Mouse (Mus musculus) brown adipose tissue, adult 24 weeks (tissue): ENCODE results near the gene Scn1b. TPM values are rescaled to one million over a fixed set of nuclear protein-coding genes. Genes with fewer than 3 reads are reported as not detected.

Experiments
- H3K27ac ChIP-seq: fragments of 200-500 bp; replicated peaks from 2 replicates; pipeline ENCODE4 v1.5.1; 2012; ENCODE audit warnings: low read depth, mild to moderate bottlenecking, low read length
- H3K4me1 ChIP-seq: fragments of 200-500 bp; 2 replicates; pipeline ENCODE4 v1.6.1; 2012; ENCODE audit warnings: low read length, mixed read lengths; ENCODE audit not compliant: control insufficient read depth, insufficient read depth, insufficient read length
- H3K4me3 ChIP-seq: fragments of 200-500 bp; 2 replicates; pipeline ENCODE4 v1.5.1; 2012; ENCODE audit warnings: low read depth, mild to moderate bottlenecking, low read length, moderate library complexity; ENCODE audit not compliant: insufficient read depth
- polyA plus RNA-seq: library from polyadenylated mRNA; stranded (reverse); fragments of >200 nt; gene quantifications from 2 replicates; pipeline ENCODE4 v1.2.4, GENCODE M21; 2012; ENCODE audit not compliant: missing spikeins, insufficient read depth, insufficient read length

The Scn1b gene
- polyA plus RNA-seq, 1 experiment: 30.4 TPM

DNA sequence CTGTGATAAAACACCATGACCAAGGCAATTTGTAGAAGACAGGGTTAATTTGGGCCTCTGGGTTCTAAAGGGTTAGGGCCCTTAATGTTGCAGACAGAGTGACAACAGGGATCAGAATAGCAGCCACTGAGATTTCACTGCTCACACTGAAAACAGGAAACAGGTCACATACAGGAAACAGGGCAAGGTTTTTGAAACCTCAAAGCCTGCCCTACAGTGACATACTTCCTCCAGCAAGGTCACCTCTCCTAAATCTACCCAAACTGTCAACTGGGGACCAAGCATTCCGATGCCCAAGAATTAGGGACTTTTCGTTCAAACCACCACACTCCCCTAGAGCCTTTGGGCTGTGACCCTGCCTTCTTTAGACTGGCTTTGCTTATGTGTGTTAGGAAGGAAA, 37.1 kb downstream of the Scn1b start:
- Histone ChIP-seq H3K4me1 (peaks cover 10% of the 10 kb centered on the region; the same call in 1 of the 2 replicates), H3K27ac (no peak overlapping the region), H3K4me3 (no peak overlapping the region)

DNA sequence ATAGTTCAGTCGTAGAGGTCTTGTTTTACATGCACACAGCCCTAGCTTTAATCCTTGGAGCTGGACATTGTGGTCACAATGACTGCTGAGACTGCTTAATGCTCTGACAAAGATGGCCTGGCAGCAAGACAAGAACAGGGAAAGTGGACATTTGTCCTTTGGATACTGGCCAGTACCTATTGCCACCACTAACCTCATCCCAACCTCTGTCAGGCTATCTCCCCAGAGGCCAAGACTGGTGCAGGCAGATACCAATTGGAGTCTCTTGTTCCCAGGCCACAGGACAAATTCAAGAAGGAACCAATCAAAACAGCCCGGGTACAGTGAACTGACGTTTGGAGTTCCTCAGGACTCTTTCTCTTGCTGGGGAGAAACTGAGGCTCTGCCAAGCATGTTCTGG, 38.6 kb downstream of the Scn1b start:
- Histone ChIP-seq H3K4me1 (peaks cover 15% of the 10 kb centered on the region), H3K27ac (no peak overlapping the region)

DNA sequence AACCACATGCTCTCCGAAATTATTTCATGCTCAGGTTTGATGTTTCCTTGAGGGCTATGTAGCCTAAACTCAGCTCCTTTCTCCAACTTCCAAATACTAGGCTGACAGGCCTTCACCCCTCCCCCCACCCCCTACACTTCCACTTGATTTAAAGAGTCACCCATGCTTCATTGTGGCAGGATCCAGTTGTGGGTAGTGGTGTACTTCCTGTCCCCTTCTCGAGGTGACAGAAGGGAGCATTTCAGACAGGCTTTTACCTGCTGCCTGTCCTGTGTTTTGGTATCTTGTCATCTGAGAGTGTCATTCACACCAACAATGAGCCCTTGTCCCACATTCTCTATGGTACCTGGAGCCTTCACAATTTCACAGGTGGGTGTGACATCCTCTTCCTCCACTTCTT, 39.5 kb downstream of the Scn1b start:
- Histone ChIP-seq H3K4me3 (no peak overlapping the region), H3K27ac (no peak overlapping the region), H3K4me1 (peaks cover 17% of the 10 kb centered on the region)

More for the DNA sequence above, 38.6 kb downstream of the Scn1b start:
- H3K4me3 ChIP-seq: no peak overlapping the region

DNA sequence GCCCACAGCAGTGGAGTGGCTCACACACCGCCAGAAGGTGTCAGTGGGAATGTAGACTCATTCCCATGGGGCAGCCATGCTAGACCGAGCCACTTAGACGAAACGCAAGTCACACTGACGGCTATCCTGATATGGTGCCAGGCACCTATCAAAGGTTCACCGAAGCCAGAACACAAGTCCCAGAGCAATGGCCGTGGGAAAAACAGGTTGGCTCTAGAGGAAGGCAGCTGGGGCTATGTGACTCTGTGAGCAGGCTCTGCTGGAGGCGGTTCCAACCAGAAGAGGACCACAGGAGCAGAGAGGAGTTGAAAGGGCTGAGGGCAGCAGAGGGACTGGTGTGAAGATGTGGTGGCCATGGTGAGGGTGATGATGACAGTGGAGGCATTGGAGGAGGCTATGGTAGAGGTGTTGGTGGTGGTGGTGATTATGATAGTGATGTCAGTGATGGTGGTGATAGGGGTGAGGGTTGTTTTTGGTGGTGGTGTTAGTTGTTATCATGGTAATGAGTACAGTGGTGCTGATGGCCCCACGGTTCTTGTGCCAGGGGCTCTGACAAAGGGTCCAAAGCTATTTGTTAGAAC, 40.5 kb downstream of the Scn1b start:
- Histone ChIP-seq H3K27ac (no peak overlapping the region), H3K4me3 (no peak overlapping the region), H3K4me1 (peaks cover 17% of the 10 kb centered on the region)

DNA sequence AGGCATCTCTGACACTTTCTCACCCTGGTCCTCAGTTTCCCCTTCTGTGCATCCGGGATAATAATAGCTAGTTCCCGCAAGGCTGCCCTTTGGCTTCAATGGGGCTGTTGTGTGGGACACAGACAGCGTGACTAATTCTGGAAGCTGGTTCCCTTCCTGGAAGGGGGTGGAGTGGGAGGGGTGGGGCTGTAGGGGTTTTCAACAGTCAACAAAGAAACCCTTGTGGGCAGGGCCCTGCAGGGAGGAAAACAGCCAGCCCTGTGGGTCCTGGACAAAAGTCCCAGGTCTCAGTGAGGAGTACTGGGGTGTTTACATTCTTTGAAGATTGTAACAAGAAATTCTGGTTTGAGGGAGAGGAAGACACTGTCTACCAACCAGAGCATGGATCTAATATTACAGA, 41.6 kb downstream of the Scn1b start:
- no peak overlapping the region; the same call in 1 of the 2 replicates for H3K27ac ChIP-seq
- no peak overlapping the region for H3K4me3 ChIP-seq
- peaks cover 17% of the 10 kb centered on the region for H3K4me1 ChIP-seq

DNA sequence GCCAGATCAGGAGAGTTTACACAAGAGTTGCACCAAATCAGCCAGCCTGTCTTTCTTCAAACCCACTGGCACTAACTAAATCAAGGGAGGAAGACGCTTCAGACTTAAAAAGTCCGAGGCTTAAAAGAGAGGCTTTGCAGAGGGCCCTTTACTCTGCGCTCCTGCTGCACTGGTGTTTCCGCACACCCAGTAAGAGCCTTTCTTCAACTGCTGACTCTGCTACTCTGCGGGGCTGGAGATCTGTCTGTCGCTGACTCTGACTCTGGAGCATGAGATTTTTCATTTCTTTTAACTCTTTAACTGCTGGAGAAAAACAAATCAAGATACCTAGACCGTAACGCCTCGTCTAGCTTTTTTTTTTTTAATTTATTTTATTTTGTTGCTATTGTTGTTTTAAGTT, 42.7 kb downstream of the Scn1b start:
- Histone ChIP-seq H3K27ac (peak overlapping the region; percentile 81), H3K4me1 (peaks cover 17% of the 10 kb centered on the region), H3K4me3 (no peak overlapping the region)

DNA sequence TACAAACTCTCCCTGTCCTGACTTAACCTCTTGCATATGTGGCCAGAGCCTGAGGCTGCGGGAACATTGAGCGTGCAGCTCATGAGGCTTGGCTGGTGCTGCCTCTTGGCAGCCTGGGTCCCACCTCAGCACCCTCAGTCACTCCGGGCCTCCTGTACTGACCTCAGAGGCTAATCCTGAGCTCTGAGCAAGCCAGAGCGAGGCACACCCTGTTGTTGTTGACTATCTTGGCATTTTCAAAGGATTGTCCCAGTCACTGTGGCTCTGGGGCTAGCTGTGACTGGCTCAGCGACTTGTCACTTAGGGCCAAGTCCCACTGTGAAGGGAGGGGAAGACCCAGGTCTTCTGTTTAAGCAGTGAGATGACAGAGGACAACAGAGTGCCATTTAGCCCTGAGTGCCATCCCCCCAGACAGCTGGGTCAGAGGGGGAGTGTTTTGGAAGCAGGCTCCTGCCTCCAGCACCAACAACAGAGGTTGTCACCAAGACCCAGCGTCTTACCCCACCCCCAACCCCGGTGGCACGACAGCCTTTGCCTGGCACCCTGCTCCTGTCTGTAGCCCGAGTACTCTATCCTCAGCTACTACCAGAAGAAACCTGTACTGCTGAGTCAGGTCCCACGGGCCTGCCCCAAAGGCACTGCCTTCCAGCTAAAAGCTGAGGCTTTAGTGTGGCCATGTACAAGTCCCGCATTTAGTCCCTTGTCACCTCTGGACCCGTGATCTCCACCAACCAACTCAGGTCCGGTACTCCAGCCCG, 43.8 kb downstream of the Scn1b start:
- Histone ChIP-seq H3K4me3 (no peak overlapping the region), H3K27ac (peak overlapping the region; percentile 81), H3K4me1 (peaks cover 17% of the 10 kb centered on the region)

DNA sequence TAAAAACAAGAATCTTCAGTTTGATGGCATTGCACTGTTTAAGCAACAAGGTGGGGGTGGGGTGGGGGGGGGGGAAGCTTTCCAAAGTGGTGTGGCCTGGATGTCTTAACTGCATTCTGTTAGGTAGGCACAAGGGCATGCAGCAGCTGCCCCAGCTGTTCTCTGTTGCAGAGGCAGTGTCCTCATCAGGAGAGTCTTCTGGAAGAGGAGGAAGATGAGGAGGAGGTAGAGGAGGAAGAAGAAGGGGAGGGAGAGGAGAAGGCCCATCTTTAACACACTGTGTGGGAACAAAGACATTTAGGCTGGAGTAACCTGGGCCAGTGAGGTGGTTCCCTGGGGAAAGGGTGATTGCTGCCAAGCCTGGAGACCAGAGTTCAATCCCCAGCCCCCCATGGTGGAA, 44.7 kb downstream of the Scn1b start:
- peaks cover 17% of the 10 kb centered on the region for H3K4me1 ChIP-seq
- peak overlapping the region; percentile 7 for H3K27ac ChIP-seq
- H3K4me3 ChIP-seq: no peak overlapping the region

DNA sequence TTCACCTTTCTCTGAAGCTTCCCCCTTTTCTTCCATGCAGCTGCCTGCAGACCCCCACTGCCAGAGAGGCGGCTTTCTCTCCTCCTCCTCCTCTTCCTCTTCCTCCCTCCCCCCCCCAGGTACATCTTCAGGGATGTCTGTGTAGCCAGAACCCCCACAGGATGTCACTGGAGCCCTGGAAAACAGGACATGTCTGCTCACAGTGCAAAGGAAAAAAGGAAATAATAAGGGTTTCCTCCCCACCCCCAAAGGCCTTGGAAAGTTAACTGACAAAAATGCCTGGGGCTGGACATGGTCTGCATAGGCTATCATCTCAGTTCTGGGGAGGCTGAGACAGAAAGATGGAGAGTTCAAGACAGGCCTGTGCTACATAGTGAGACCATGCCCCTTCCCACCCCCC, 45.7 kb downstream of the Scn1b start:
- no peak overlapping the region for H3K27ac ChIP-seq
- H3K4me3 ChIP-seq: no peak overlapping the region
- H3K4me1 ChIP-seq: peaks cover 15% of the 10 kb centered on the region

DNA sequence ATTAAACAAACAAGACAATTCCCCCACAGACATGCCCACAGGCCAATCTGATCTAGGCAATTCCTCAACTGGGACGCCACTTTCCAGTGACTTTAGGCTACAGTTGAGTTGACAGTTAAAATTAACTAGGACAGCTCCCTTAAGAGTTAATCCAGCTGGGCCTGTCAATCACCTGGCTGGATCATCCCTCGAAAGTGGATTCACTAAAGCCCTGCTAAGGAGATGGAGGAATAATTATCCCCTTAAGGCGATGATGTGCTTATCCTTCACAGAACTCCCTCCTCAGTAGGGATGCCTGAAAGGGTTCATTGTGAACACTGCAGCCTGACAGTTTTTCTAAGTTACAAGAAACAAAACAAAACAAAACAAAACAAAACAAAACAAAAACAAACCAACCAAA, 46.2 kb downstream of the Scn1b start:
- Histone ChIP-seq H3K4me3 (no peak overlapping the region), H3K27ac (no peak overlapping the region), H3K4me1 (peaks cover 11% of the 10 kb centered on the region)

DNA sequence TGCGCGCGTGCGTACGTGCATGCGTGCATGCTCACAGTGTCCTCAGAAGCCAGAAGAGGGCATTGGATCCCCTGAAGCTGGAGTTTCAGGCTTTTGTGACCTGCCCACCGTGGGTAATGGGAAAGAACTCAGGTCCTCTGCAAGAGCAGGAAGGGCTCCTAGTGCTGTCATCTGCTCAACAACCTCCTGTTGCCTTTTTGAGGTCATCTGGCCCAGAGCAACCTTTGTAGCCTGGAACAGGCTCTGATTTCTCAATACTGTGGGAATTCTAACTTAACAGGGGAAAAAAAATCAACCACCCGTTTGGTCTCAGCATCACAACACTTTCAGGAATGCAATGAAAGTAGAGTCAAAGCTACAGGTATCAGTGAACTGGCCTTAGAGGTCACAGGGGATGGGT, 47.1 kb downstream of the Scn1b start:
- Histone ChIP-seq H3K27ac (no peak overlapping the region), H3K4me1 (peaks cover 8% of the 10 kb centered on the region; the same call in 1 of the 2 replicates), H3K4me3 (no peak overlapping the region)

DNA sequence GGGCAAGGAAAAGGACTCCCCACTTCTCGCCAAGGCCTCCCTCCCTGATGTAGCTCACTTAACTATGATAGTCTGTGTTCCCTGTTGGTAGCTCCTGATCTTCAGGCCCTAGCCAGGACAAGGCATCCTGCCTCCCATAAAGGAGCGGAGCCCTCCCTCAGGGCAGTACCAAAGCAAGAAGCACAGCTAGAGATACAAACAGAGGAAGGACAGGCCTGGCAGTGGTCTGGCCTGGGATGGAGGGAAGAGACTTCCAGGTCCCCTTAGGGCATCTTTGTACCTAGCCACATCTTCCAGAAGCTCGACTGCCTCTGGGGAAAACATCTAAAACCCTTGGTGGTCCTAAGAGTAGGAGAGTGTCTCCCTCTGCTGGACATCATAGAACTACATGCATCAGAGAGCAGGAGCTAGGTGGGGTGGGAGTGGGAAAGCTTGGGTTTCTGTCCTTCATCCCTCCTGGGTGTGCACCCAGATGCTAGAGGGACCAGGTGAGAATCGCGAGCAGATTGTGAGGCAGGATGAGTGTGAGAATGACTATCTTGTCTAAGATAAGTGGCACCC, 48.8 kb downstream of the Scn1b start:
- peaks cover under 1% of the 10 kb centered on the region; the same call in 1 of the 2 replicates for H3K4me1 ChIP-seq
- no peak overlapping the region for H3K27ac ChIP-seq
- H3K4me3 ChIP-seq: no peak overlapping the region

DNA sequence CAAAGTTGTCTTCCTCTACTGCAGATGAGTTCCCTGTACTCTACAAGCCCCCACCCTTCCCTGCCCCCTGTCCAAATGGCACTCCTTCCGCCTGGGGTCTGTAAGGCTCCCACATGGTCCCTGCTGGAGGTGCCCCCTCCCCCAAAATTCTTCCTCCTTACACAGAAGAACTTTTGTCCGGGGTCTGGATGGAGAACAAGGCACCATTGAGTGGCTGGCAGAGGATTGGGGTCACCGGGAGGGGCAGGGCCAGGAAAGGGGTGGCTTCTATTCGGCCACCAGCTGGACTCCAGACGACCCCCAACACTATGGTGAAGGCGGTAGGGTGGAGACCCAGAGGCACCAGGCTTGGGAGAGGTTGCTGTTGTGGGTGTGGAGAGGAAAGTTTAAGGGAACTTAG, 49.3 kb downstream of the Scn1b start:
- Histone ChIP-seq H3K27ac (no peak overlapping the region), H3K4me3 (no peak overlapping the region), H3K4me1 (no peaks in the 10 kb centered on the region)

DNA sequence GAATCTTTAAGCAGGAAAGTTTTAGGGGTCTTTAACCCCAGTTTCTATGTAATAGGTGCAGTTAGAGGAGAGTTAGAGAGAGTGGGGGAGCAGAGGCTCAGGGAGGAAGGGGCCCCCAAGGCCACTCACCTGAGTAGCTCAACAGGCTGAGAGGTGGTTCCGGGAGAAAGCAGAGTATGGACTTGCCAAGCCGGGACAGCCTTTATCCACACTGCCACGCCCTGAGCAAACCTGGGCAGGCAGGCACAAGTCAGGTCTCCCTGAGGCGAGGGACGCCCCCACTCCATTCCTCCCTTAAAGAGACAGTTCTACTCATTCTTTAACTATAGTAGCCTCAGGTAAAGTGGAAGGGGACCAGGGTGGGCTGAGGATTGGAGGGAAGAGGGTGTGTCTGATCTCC, 50.3 kb downstream of the Scn1b start, which contains the start of gene Fxyd3:
Fxyd3 (minus strand) TSS at position 213 of the 400 bp plus-strand sequence.
- Histone ChIP-seq H3K27ac (no peak within 1 kb of the TSS), H3K4me1 (no peaks in the 10 kb centered on the region), H3K4me3 (no peak within 1 kb of the TSS)

DNA sequence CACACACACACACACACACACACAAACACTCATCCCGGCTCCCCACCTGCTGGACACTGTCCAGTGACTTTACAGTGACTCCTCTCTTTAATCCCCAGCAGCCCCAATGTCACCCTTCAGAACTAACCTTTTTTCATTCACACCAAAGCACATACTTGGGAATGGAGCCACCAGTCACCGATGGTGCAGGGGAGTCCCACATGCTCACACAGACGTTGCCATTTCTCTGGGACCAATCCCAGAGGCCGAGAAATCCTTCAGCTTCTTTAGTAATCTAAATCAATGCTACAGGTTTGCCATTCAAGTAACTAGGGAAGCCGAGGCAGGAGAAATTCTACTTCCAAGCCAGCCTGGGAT, 52.1 kb downstream of the Scn1b start:
- no peak overlapping the region for H3K27ac ChIP-seq
- H3K4me1 ChIP-seq: no peaks in the 10 kb centered on the region
- H3K4me3 ChIP-seq: no peak overlapping the region
